Mouse (Mus musculus): ENCODE data around the gene Capg. TPM values are rescaled to one million over a fixed set of nuclear protein-coding genes. Genes with fewer than 3 reads are reported as not detected.
"Not testable (repeated sequence)": the region's sequence is repeated elsewhere in the genome, so short reads cannot be mapped to it uniquely, and the experiment has no call there.

Gene Capg
- polyA plus RNA-seq, 1 experiment from 2014 or later: 25.9 TPM

DNA sequence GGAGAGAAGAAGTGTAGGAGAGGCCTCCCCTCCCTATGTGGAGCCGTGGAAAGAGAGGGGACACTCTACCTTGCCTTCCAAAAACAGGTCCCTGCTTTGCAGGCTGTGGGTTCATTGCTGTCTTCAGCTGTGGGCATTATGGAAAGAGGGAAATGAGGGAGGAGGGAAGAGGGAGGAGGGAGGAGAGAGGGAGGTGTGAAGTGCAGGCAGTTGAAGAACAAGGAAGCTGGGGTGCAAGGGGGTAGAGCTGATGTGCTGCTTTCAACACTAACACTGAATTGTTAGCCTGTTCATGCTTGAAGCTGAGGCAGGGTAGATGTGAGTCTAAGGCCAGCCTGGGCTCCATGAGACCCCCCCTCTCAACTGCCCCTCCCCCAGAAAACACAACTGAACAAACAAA lies 25.3 kb upstream of the Capg start:
- no peak for ATAC-seq (ENCODE audit: insufficient number of reproducible peaks, insufficient read depth, low FRiP score, low TSS enrichment)
- Histone ChIP-seq H3K4me3 (no peak overlapping the region), H3K36me3 (no peaks in the 10 kb centered on the region), H3K9ac (no peak overlapping the region), H3K27ac (no peak overlapping the region), H3K9me3 (no peaks in the 10 kb centered on the region), H3K4me2 (replicated peaks) (no peak overlapping the region), H3K27me3 (no peaks in the 10 kb centered on the region), H3K4me1 (peaks cover 19% of the 10 kb centered on the region)
- WGBS: 75% methylated on average over 1 of the region's 1 CpGs

DNA sequence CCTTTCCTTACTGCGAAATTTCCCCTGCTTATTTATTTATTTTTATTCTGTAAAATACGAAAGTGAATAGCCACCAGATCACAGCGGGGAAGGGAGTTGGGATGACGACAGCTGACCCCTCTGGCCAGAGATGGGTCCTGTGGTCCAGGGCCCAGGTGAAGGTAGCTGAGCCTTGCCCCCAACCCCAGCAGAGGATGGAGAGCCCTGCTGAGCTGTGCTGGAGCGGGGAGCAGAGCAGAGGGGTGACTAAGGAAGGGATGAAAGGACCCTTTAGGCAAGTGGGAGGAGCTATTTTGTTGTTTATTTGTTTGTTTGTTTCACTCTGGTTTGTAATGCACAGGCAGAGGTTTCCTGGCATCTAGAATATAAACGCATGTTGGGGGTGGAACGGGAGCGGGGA lies 24.9 kb upstream of the Capg start:
- Histone ChIP-seq H3K4me3 (no peak overlapping the region), H3K27ac (no peak overlapping the region), H3K9me3 (no peaks in the 10 kb centered on the region), H3K9ac (no peak overlapping the region), H3K4me1 (peaks cover 19% of the 10 kb centered on the region), H3K4me2 (replicated peaks) (peak overlapping the region; percentile 28; the same call in 1 of the 2 replicates), H3K36me3 (no peaks in the 10 kb centered on the region), H3K27me3 (no peaks in the 10 kb centered on the region)
- 33% methylated on average over 8 of the region's 8 CpGs for WGBS
- ATAC-seq (ENCODE audit: insufficient number of reproducible peaks, insufficient read depth, low FRiP score, low TSS enrichment): no peak

DNA sequence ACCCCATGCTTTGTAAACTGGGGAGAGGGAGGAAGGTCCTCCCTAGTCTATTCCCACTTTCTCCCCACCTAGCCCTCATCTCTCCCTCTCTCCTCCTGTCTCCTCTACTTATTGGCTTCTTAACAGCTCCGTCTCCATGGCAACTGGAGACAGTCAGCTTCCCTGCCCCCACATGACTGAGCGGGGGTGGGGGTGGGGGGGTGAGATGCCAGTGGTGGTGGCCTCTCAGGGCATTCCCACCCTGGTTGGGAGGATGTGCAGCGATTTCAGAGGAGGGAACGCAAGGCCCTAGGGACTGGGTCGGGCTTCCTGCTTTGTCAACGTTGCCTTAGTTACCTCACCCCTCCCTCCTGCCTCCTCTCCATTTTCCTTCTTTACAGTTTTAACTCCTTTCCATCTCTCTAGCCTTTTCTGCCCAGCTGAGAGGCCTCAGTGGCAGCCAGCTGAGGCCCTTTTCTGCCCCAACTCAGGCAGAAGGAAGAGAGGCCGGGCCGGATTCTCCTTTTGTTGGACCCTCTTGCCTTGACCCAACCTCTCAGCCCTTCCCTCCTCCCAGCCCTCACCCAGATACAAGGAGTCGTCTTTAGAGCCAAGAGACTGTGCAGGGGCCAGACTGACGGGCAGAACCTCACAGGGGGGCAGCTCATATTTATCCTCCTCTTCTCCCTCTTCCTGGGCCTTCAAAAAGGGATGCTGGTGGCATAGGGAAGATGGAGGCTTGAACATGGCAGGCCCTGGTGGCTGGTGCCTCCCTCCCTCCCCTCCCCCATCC lies 24.1 kb upstream of the Capg start:
- Histone ChIP-seq H3K27ac (peak overlapping the region; percentile 66; the same call in 1 of the 2 replicates), H3K4me1 (peaks cover 19% of the 10 kb centered on the region), H3K36me3 (no peaks in the 10 kb centered on the region), H3K4me2 (replicated peaks) (peak overlapping the region; percentile 28), H3K4me3 (no peak overlapping the region), H3K9ac (no peak overlapping the region), H3K9me3 (no peaks in the 10 kb centered on the region), H3K27me3 (no peaks in the 10 kb centered on the region)
- 16% methylated on average over 10 of the region's 10 CpGs for WGBS
- 0 out of 2 replicates have a peak, but pooled peaks have one; percentile 29 for ATAC-seq (ENCODE audit: insufficient number of reproducible peaks, insufficient read depth, low FRiP score, low TSS enrichment)

DNA sequence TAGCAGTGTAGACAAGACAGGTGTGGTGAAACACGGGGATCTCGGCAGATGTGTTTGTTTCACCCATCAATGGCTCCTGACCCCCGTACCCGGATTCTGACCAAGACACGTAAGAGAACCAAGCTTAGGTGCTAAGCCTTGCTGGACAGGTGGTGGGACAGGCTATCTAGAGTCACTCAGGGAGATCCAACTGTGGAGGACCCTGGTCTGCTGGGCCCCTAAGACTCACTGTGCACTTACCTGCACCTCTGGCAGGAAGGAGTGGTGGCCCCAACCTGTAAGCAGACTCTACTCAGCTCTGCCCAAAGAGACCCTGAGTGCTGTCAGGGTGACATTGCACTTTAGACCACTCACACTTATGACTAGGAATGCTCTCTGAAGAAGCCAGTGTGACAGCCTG lies 23.3 kb upstream of the Capg start:
- Histone ChIP-seq H3K4me1 (peaks cover 19% of the 10 kb centered on the region), H3K36me3 (no peaks in the 10 kb centered on the region), H3K27me3 (no peaks in the 10 kb centered on the region), H3K4me3 (no peak overlapping the region), H3K27ac (no peak overlapping the region), H3K4me2 (replicated peaks) (no peak overlapping the region), H3K9ac (no peak overlapping the region), H3K9me3 (no peaks in the 10 kb centered on the region)
- WGBS: 89% methylated on average over 5 of the region's 5 CpGs
- no peak for ATAC-seq (ENCODE audit: insufficient number of reproducible peaks, insufficient read depth, low FRiP score, low TSS enrichment)

DNA sequence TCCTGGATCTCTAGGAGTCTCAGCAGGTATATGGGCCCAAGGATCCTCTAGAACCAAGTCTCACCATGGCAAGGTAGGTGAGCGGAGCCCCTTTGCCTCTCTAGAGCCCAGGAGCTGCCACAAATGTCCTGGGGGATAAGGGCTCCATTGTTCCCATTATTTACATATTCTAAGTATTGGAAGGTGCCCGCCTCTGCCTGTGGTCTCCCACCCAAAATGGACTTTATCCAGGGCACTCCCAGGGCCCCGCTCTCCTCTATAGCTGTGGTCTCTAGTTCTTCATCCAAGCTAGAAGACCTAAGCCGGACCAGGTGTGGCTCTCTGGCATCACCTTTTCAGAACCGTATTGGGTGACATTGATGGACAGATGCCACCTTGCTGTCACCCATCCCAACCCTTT lies 22.6 kb upstream of the Capg start, which contains the start of gene Sh2d6:
TSS of gene Sh2d6 (minus strand) at position 101 of the 400 bp plus-strand sequence.
- Histone ChIP-seq H3K4me2 (replicated peaks) (no peak within 1 kb of the TSS), H3K36me3 (no peaks in the 10 kb centered on the region), H3K4me1 (peaks cover 19% of the 10 kb centered on the region), H3K9ac (no peak within 1 kb of the TSS), H3K4me3 (no peak within 1 kb of the TSS), H3K27me3 (no peaks in the 10 kb centered on the region), H3K27ac (peak within 1 kb of the TSS; percentile 66; the same call in 1 of the 2 replicates), H3K9me3 (no peaks in the 10 kb centered on the region)
- 92% methylated on average over 5 of the region's 5 CpGs for WGBS
- no peak for ATAC-seq (ENCODE audit: insufficient number of reproducible peaks, insufficient read depth, low FRiP score, low TSS enrichment)

DNA sequence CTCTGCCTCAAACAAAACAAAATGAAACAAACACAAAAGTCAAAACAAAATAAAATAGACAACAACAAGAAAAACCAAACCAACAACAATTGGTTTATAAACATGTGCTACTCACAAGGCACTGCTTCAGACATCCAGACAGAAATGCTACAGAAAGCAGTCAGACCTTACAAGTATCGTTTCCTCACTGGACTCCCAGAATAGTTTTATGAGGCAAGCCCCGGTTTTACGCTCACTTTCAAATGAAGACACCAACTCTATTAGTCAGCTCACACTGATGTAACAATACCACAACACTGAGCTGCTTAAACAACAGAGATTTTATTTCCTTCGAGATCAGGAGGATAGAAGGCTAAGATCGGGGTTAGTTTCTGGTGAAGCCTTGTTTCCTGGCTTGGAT lies 21.9 kb upstream of the Capg start:
- ATAC-seq (ENCODE audit: insufficient number of reproducible peaks, insufficient read depth, low FRiP score, low TSS enrichment): no peak
- H3K4me2 ChIP-seq (replicated peaks): no peak overlapping the region
- H3K36me3 ChIP-seq: no peaks in the 10 kb centered on the region
- peaks cover 19% of the 10 kb centered on the region for H3K4me1 ChIP-seq
- no peak overlapping the region for H3K4me3 ChIP-seq
- no peaks in the 10 kb centered on the region for H3K27me3 ChIP-seq
- no peak overlapping the region for H3K9ac ChIP-seq
- H3K9me3 ChIP-seq: no peaks in the 10 kb centered on the region
- 83% methylated on average over 5 of the region's 5 CpGs for WGBS
- H3K27ac ChIP-seq: no peak overlapping the region

DNA sequence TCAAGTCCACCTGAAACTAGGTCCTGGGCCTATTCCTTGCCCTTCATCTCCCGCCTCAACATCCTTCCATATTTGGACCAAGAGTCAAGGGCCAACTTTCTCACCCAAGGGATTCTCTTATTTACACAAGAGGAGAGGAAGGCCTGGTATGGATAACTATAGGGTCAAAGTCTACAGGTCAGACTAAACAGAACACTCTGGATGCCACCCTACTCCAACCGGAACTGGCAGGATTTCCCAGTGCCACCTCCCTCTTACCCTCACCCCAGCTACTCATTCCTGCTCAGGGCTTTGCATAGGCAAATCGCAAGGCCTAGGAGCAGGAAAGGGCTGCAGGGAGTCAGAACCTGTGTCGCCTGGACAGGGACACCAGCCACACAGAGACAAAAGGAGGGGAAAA lies 21.0 kb upstream of the Capg start:
- H3K9me3 ChIP-seq: no peaks in the 10 kb centered on the region
- no peak overlapping the region for H3K9ac ChIP-seq
- no peak for ATAC-seq (ENCODE audit: insufficient number of reproducible peaks, insufficient read depth, low FRiP score, low TSS enrichment)
- WGBS: 60% methylated on average over 4 of the region's 4 CpGs
- H3K27ac ChIP-seq: no peak overlapping the region
- no peak overlapping the region for H3K4me3 ChIP-seq
- no peaks in the 10 kb centered on the region for H3K27me3 ChIP-seq
- H3K36me3 ChIP-seq: no peaks in the 10 kb centered on the region
- H3K4me1 ChIP-seq: peaks cover 19% of the 10 kb centered on the region
- H3K4me2 ChIP-seq (replicated peaks): no peak overlapping the region

DNA sequence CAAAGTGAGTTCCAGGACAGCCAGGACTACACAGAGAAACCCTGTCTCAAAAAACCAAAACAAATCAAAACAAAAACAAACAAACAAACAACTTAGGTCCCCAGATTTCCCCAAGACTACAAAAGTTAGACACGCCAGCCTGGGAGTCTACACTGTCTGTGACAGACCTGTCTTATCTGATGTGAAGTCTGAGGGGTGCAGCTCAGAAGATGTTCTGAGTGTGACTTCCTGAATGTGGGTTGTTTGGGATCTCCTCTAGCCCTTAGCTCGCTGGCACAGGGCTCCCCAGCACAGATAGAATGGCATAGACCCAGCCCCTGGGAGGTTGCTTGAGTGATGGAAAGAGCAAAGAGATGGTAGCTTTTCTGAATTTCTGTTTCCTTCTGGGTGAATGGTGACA lies 20.0 kb upstream of the Capg start:
- Histone ChIP-seq H3K4me2 (replicated peaks) (no peak overlapping the region), H3K4me3 (no peak overlapping the region), H3K4me1 (peaks cover 14% of the 10 kb centered on the region), H3K36me3 (no peaks in the 10 kb centered on the region), H3K27ac (no peak overlapping the region), H3K9ac (no peak overlapping the region), H3K27me3 (no peaks in the 10 kb centered on the region), H3K9me3 (no peaks in the 10 kb centered on the region)
- 72% methylated on average over 2 of the region's 2 CpGs for WGBS
- ATAC-seq (ENCODE audit: insufficient number of reproducible peaks, insufficient read depth, low FRiP score, low TSS enrichment): no peak

DNA sequence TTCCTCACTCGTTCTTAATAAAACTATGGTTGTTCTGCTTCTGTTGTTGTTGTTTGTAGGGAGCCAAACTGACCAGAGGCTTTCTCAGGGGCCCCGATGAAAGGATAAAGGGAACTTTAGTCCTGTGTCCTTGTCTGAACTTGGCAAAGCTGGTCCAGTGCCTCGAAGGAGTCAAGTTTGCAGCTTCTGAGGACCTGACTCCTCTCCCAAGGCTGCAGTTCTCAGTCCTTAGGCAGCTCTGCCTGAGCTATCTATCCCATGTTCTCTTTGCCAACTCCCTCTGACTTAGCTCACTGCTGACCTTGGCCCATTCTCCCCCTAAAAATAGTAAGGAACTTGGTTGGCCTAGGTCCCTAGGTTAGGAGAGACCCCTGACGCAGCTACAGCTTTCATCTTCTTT lies 17.1 kb upstream of the Capg start:
- no peak overlapping the region for H3K4me3 ChIP-seq
- no peaks in the 10 kb centered on the region for H3K27me3 ChIP-seq
- H3K4me1 ChIP-seq: no peaks in the 10 kb centered on the region
- no peak overlapping the region for H3K27ac ChIP-seq
- H3K36me3 ChIP-seq: no peaks in the 10 kb centered on the region
- H3K9me3 ChIP-seq: no peaks in the 10 kb centered on the region
- no peak overlapping the region for H3K4me2 ChIP-seq (replicated peaks)
- 85% methylated on average over 4 of the region's 4 CpGs for WGBS
- ATAC-seq (ENCODE audit: insufficient number of reproducible peaks, insufficient read depth, low FRiP score, low TSS enrichment): no peak
- H3K9ac ChIP-seq: no peak overlapping the region

DNA sequence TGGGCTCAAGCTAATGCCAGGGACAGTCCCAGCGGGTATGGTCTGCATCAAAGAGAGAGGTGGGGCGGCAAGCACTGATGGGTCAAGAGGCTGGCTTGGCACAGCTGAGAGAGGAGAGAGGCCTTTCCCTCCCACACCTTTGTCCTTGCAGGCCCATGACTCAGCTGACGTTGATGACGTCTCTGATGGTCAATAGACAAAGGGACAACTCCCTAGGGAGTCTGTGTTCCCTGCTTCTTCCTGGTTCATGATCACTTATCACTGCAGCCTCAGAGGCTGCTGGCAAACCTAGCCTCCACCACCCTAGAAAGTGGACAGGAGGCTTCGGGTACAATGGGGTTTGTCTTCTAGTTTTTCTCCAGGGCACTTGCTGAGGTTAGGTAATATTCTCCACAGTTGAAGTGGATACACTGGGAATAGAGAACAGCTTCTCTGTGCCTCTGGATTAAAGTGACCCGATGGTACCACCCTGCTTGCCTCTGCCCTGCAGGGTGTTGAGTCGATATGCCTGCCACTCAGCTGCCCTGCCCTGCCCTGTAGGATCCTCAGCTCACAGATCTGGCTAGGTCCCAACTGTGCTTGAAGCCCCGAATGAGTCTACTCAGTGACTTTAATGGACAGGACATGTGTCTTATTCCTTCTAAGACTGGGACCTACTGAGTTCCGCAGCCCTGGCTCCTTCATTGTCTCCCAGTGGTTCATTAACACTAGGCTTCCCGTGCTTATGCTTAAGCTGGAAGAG lies 15.6 kb upstream of the Capg start:
- Histone ChIP-seq H3K4me2 (replicated peaks) (no peak overlapping the region), H3K27me3 (no peaks in the 10 kb centered on the region), H3K4me3 (no peak overlapping the region), H3K36me3 (no peaks in the 10 kb centered on the region), H3K9me3 (no peaks in the 10 kb centered on the region), H3K27ac (no peak overlapping the region), H3K4me1 (peaks cover 9% of the 10 kb centered on the region), H3K9ac (no peak overlapping the region)
- ATAC-seq (ENCODE audit: insufficient number of reproducible peaks, insufficient read depth, low FRiP score, low TSS enrichment): no peak
- 79% methylated on average over 10 of the region's 10 CpGs for WGBS

DNA sequence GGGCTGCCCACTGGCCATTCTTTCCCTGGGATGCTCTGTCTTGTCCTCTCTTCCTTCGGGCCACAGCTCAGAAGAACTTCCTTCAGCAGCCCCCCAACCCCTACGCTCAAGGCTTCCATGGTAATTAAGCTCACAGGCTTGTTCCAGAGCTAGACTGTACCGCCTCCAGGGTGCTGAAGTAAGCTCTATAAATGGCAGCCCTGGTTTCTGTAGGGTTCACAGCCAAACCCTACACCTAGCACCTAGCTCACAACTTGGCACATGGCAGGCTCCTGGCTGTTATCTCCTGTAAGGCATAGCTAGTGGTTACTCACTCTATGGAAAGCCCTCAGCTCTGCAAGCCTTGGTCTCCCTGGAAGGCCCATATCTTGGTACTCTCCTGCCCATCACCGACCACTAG lies 11.6 kb upstream of the Capg start:
- no peak for ATAC-seq (ENCODE audit: insufficient number of reproducible peaks, insufficient read depth, low FRiP score, low TSS enrichment)
- 0 out of 2 replicates have a peak overlapping the region, but pooled peaks have one; percentile 11 for H3K27ac ChIP-seq
- no peak overlapping the region for H3K4me2 ChIP-seq (replicated peaks)

DNA sequence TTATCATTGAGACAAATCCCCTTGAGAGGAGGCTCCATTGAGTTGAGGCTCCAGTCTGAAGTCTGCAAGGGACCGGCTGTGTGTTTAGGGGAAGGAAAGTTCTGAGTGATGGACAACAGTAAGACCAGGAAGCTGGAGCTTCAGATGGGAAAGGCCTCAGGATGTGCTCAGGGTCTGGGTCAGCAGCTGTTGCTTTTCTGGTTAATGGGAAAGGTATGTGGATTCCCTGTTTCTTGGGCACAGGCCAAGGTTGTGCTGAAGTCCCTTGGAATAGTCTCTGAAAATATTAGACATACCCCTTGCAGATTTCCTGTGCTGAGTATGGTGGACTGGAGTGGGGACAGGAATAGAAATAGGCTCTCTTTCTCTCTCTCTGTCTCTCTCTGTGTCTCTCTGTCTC lies 10.6 kb upstream of the Capg start:
- H3K4me3 ChIP-seq; H3K9me3 ChIP-seq; H3K27me3 ChIP-seq; H3K9ac ChIP-seq; H3K4me2 ChIP-seq (replicated peaks); H3K36me3 ChIP-seq: not testable (repeated sequence)
- Histone ChIP-seq H3K4me1 (peaks cover 23% of the 10 kb centered on the region), H3K27ac (peak overlapping the region; percentile 54)
- WGBS: 28% methylated on average over 1 of the region's 1 CpGs
- ATAC-seq (ENCODE audit: insufficient number of reproducible peaks, insufficient read depth, low FRiP score, low TSS enrichment): peak; percentile 50; the same call in 1 of the 2 replicates

More for the DNA sequence above, 11.6 kb upstream of the Capg start:
- H3K4me1 ChIP-seq: peaks cover 15% of the 10 kb centered on the region
- H3K9me3 ChIP-seq: no peaks in the 10 kb centered on the region
- H3K9ac ChIP-seq: no peak overlapping the region
- 76% methylated on average over 4 of the region's 4 CpGs for WGBS
- H3K27me3 ChIP-seq: no peaks in the 10 kb centered on the region
- no peaks in the 10 kb centered on the region for H3K36me3 ChIP-seq
- no peak overlapping the region for H3K4me3 ChIP-seq

Data from embryonic facial prominence, embryonic 12.5 days (tissue).